Mouse (Mus musculus) neural tube, embryonic 14.5 days (tissue): ENCODE data around the gene Pttg1. TPM values are rescaled to one million over a fixed set of nuclear protein-coding genes. Genes with fewer than 3 reads are reported as not detected.

ENCODE experiments used
- ATAC-seq: fragments of 200-750 bp; cut with Nextera tagmentation; 2 replicates; pipeline ENCODE4 v1.8.0; 2017; ENCODE audit warnings: low read depth, mild to moderate bottlenecking, moderate TSS enrichment, moderate library complexity
- H3K27ac ChIP-seq: fragments of 300-500 bp; sonication (generic); 2 replicates; pipeline ENCODE4 v1.5.1; 2014; ENCODE audit warnings: low read depth, mild to moderate bottlenecking, control low read depth, low read length, moderate library complexity, mixed read lengths
- H3K27me3 ChIP-seq: fragments of 300-500 bp; sonication (generic); 2 replicates; pipeline ENCODE4 v1.6.1; 2014; ENCODE audit warnings: low read length; ENCODE audit not compliant: control insufficient read depth, insufficient read depth
- H3K36me3 ChIP-seq: fragments of 300-500 bp; sonication (generic); 2 replicates; pipeline ENCODE4 v1.6.1; 2014; ENCODE audit warnings: low read length, mixed read lengths; ENCODE audit not compliant: control insufficient read depth, insufficient read depth
- H3K4me1 ChIP-seq: fragments of 300-500 bp; sonication (generic); 2 replicates; pipeline ENCODE4 v1.6.1; 2014; ENCODE audit warnings: low read length; ENCODE audit not compliant: control insufficient read depth, insufficient read depth
- H3K4me2 ChIP-seq: fragments of 300-500 bp; sonication (generic); 2 replicates; pipeline ENCODE4 v1.6.1; 2014; ENCODE audit warnings: mild to moderate bottlenecking, low read depth, low read length, control low read depth
- H3K4me3 ChIP-seq: fragments of 300-500 bp; sonication (generic); 2 replicates; pipeline ENCODE4 v1.5.1; 2014; ENCODE audit warnings: low read depth, low read length, control low read depth, mixed read lengths
- H3K9ac ChIP-seq: fragments of 300-500 bp; sonication (generic); replicated peaks from 2 replicates; pipeline ENCODE4 v1.6.1; 2014; ENCODE audit warnings: low read depth, mild to moderate bottlenecking, control low read depth, low read length, mixed read lengths
- H3K9me3 ChIP-seq: fragments of 300-500 bp; sonication (generic); 2 replicates; pipeline ENCODE4 v1.6.1; 2016; ENCODE audit warnings: low read length; ENCODE audit not compliant: control insufficient read depth
- whole genome bisulfite sequencing: fragments of 180-500 bp; shearing (Covaris S2); extraction: QIAGEN DNeasy Blood & Tissue Kit; methylation state at CpG from one replicate; pipeline ENCODE4 v1.1.7; 2014; 5-methylcytosine and 5-hydroxymethylcytosine counted together
- polyA plus RNA-seq: library from polyadenylated mRNA; unstranded; fragments of >200 nt; fragmentation: Nextera tagmentation; extraction: Ambion mirVana; gene quantifications from 2 replicates; pipeline ENCODE4 v1.2.1, GENCODE M21; 2014

Gene Pttg1
- 36.1 and 40.3 TPM in 2 replicates for polyA plus RNA-seq

DNA sequence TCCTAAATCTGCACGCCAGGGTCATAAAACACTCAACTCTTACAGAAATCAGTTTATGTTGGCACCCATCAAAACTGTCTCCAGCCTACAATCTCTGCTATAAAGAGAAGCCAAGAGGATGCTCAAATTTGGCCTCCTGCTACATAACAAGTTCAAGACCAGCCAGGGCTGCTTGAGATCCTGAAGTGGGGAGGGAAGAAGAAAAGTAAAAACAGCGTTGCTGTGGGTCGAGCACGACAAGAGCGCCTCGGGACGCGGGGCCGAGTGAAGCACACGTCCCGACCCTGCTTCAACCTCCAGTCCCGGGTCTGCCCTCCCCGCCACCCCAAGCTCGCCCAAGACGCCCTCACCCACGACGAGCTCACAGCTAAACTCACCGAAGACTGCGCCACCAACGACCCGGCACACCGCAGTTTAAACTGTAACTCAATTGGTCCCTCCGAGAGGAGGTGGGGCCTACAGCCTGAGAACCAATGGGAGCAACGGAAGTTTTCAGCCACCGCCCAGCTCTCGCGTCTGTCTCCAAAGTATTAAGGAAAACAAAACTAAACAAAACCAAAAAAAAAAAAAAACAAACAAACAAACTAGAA is at the start of gene Pttg1:
Pttg1 (minus strand) TSS at position 428 of the 590 bp plus-strand sequence.
- Histone ChIP-seq H3K27ac (no peak within 1 kb of the TSS), H3K4me1 (no peaks in the 10 kb centered on the region), H3K27me3 (no peaks in the 10 kb centered on the region), H3K4me2 (peak within 1 kb of the TSS; percentile 49), H3K4me3 (peak within 1 kb of the TSS; percentile 43), H3K36me3 (no peaks in the 10 kb centered on the region), H3K9ac (peak within 1 kb of the TSS; percentile 55), H3K9me3 (no peaks in the 10 kb centered on the region)
- ATAC-seq: peak; percentile 97
- WGBS: 4% methylated on average over 27 of the region's 27 CpGs

DNA sequence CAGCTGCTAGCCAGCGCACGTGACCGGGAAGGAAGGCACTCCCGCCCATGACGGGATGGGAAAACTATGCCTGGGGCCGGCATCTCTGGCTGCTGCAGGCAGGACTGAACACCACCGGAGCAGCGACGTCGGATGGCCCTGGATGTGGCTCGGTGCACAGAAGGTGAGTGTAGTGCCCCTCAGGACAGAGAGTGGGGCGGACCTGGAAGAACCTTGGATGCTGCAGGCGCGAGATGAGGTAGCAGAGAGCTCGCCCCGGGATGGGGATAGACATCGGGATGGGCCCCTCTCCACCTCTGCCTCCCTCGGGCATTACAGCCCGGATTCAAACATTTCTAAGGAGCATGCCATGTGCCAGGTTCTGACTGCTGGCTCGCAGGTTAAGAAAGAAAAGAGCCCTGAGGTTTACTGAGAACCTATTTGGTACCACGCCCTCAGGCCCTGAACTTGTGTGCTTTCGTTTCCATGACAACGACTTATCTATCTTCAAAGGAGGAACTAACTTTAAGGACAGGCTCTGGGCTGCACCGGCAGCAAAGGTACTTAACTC is 48.2 kb upstream of the Pttg1 start, which contains the start of gene C1qtnf2:
C1qtnf2 (plus strand) TSS at position 52 of the 550 bp plus-strand sequence.
- H3K4me2 ChIP-seq: peak within 1 kb of the TSS; percentile 64
- 4% methylated on average over 24 of the region's 24 CpGs for WGBS
- no peak within 1 kb of the TSS for H3K27ac ChIP-seq
- H3K4me1 ChIP-seq: no peaks in the 10 kb centered on the region
- peak; percentile 78 for ATAC-seq
- no peaks in the 10 kb centered on the region for H3K9me3 ChIP-seq
- no peaks in the 10 kb centered on the region for H3K27me3 ChIP-seq
- peak within 1 kb of the TSS; percentile 50 for H3K9ac ChIP-seq
- H3K36me3 ChIP-seq: no peaks in the 10 kb centered on the region
- H3K4me3 ChIP-seq: peak within 1 kb of the TSS; percentile 26

- Histone ChIP-seq H3K9ac (peak overlapping the region; percentile 50), H3K4me3 (peak overlapping the region; percentile 26), H3K9me3 (no peaks in the 10 kb centered on the region), H3K27ac (no peak overlapping the region), H3K4me1 (no peaks in the 10 kb centered on the region), H3K27me3 (no peaks in the 10 kb centered on the region), H3K36me3 (no peaks in the 10 kb centered on the region), H3K4me2 (peak overlapping the region; percentile 64)
- ATAC-seq: peak; percentile 44
- 49% methylated on average over 15 of the region's 15 CpGs for WGBS
These were observed 47.7 kb upstream of the Pttg1 start for GRCm38 (mm10) chr11:43473635-43474224.

DNA sequence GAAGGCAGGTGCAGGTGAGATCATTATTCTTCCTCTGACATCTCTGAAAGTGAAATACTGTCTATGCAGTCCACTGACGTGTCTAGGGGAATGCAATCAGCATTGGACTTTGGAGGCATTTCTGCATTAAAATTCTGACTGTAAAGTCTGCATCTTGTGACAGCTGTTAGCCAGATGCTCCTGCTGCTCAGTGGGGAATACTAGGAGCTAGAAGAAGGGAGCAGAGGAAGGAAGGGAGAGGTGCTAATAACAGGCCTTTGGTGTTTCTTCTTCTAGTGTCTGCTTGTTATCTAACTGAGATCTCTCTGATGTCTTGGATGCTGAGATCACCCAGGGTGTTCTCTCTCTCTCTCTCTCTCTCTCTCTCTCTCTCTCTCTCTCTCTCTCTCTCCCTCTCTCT is 47.1 kb upstream of the Pttg1 start:
- WGBS: 53% methylated on average over 1 of the region's 1 CpGs
- H3K4me1 ChIP-seq: no peaks in the 10 kb centered on the region
- H3K4me2 ChIP-seq: no peak overlapping the region
- no peak overlapping the region for H3K4me3 ChIP-seq
- no peaks in the 10 kb centered on the region for H3K27me3 ChIP-seq
- H3K9ac ChIP-seq: no peak overlapping the region
- no peaks in the 10 kb centered on the region for H3K36me3 ChIP-seq
- peak; percentile 35; the same call in 1 of the 2 replicates for ATAC-seq
- H3K27ac ChIP-seq: no peak overlapping the region
- no peaks in the 10 kb centered on the region for H3K9me3 ChIP-seq

GRCm38 (mm10) chr11:43470881-43471820 is 45.1 kb upstream of the Pttg1 start:
- Histone ChIP-seq H3K4me2 (no peak overlapping the region), H3K27ac (no peak overlapping the region), H3K4me3 (no peak overlapping the region), H3K27me3 (no peaks in the 10 kb centered on the region), H3K4me1 (no peaks in the 10 kb centered on the region), H3K9me3 (no peaks in the 10 kb centered on the region), H3K36me3 (no peaks in the 10 kb centered on the region), H3K9ac (no peak overlapping the region)
- ATAC-seq: no peak
- 68% methylated on average over 6 of the region's 6 CpGs for WGBS

- Histone ChIP-seq H3K36me3 (no peaks in the 10 kb centered on the region), H3K27ac (no peak overlapping the region), H3K9ac (no peak overlapping the region), H3K4me3 (no peak overlapping the region), H3K9me3 (no peaks in the 10 kb centered on the region), H3K27me3 (no peaks in the 10 kb centered on the region), H3K4me2 (no peak overlapping the region), H3K4me1 (no peaks in the 10 kb centered on the region)
- ATAC-seq: no peak
- 74% methylated on average over 5 of the region's 5 CpGs for WGBS
These were observed 44.1 kb upstream of the Pttg1 start for GRCm38 (mm10) chr11:43470118-43470517.

- no peak overlapping the region for H3K27ac ChIP-seq
- H3K27me3 ChIP-seq: no peaks in the 10 kb centered on the region
- H3K9ac ChIP-seq: no peak overlapping the region
- WGBS: 95% methylated on average over 25 of the region's 25 CpGs
- ATAC-seq: no peak
- H3K4me2 ChIP-seq: no peak overlapping the region
- H3K36me3 ChIP-seq: no peaks in the 10 kb centered on the region
- H3K9me3 ChIP-seq: no peaks in the 10 kb centered on the region
- H3K4me3 ChIP-seq: no peak overlapping the region
- H3K4me1 ChIP-seq: no peaks in the 10 kb centered on the region
These were observed 37.2 kb upstream of the Pttg1 start for GRCm38 (mm10) chr11:43463204-43463603.

GRCm38 (mm10) chr11:43452266-43452665 is 26.2 kb upstream of the Pttg1 start:
- Histone ChIP-seq H3K27me3 (no peaks in the 10 kb centered on the region), H3K4me3 (no peak overlapping the region), H3K9ac (no peak overlapping the region), H3K4me1 (no peaks in the 10 kb centered on the region), H3K4me2 (no peak overlapping the region), H3K9me3 (no peaks in the 10 kb centered on the region), H3K27ac (no peak overlapping the region), H3K36me3 (peaks cover 7% of the 10 kb centered on the region)
- ATAC-seq: no peak
- 80% methylated on average over 2 of the region's 2 CpGs for WGBS
